In genomic region chr10:86765344-86765966, GRCm38 (mm10) we compare ENCODE assay signal across 25 mouse cellular contexts. TPM values are rescaled to one million over a fixed set of nuclear protein-coding genes. Genes with fewer than 3 reads are reported as not detected.
"Had no signal": no experiment of that assay in that cellular context is flagged by ENCODE, and none has a peak within 500 bp of the region (broad histone marks: within the 10 kb centered on the region; RNA-seq: fewer than 3 reads in every experiment).

No protein-coding gene starts in this region.

- H3K27me3 ChIP-seq: neural tube, embryonic 13.5 days; neural tube, embryonic 15.5 days had no signal

- H3K4me3 ChIP-seq: midbrain, embryonic 10.5 days; myocyte; neural tube, embryonic 13.5 days; neural tube, embryonic 15.5 days had no signal

- H3K9ac ChIP-seq: liver, embryonic 14.5 days; lung, embryonic 14.5 days; neural tube, embryonic 13.5 days; neural tube, embryonic 15.5 days had no signal

- DNase-seq: lung, adult 18-20 months; lung, embryonic 14.5 days; lung, postnatal 10 days; lung, postnatal 4 days; midbrain, embryonic 14.5 days; retina, postnatal 1 day; right cerebral cortex, postnatal 25 days; right cerebral cortex, postnatal 4 days; spleen, adult 18-20 months; thymus, adult 18-20 months; thymus, postnatal 14 days; thymus, postnatal 36 days had no signal

- ATAC-seq: midbrain, embryonic 16.5 days had no signal

- H3K27ac ChIP-seq: liver, embryonic 14.5 days; midbrain, embryonic 10.5 days; neural tube, embryonic 13.5 days; neural tube, embryonic 15.5 days had no signal

- H3K36me3 ChIP-seq: midbrain, embryonic 10.5 days; neural tube, embryonic 13.5 days; neural tube, embryonic 15.5 days had no signal

- H3K4me2 ChIP-seq: lung, embryonic 14.5 days; neural tube, embryonic 13.5 days; neural tube, embryonic 15.5 days had no signal

- H3K9me3 ChIP-seq: midbrain, embryonic 10.5 days; neural tube, embryonic 13.5 days; neural tube, embryonic 15.5 days had no signal

RNA-seq across cellular contexts. Expression of gene Gm49358, which starts 1.7 kb away (rescaled TPM):
- polyA plus RNA-seq: liver, embryonic 14.5 days; liver, embryonic 16.5 days; lung, embryonic 14.5 days; lung, embryonic 16.5 days; midbrain, embryonic 10.5 days; midbrain, embryonic 16.5 days; myocyte; neural tube, embryonic 11.5 days; neural tube, embryonic 13.5 days; neural tube, embryonic 15.5 days; small intestine, adult 2 months; stomach, embryonic 14.5 days; stomach, embryonic 16.5 days; thymus, postnatal 0 days had no signal
